In the genomic region with DNA sequence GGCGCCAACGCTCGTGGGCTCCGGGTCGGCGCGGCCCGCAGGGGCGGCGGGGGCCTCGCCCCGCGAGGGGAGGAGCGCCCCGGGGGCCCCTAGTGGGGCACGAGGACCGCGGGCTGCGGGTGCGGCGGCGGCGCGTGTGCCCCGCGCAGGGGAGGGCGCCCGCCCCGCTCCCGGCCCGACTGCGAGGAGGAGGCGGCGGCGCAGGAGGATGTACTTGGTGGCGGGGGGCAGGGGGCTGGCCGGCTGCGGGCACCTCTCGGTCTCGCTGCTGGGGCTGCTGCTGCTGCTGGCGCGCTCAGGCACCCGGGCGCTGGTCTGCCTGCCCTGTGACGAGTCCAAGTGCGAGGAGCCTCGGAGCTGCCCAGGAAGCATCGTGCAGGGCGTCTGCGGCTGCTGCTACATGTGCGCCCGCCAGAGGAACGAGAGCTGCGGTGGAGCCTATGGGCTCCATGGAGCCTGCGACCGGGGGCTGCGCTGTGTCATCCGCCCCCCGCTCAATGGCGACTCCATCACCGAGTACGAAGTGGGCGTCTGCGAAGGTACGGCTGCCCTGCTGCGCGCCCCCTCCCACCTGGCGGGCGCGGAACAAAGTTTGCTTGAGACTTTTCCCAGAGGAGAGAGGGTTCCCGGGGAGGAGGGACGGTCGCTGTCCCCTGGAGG, we compare ENCODE assay signal across 8 mouse cellular contexts. TPM values are rescaled to one million over a fixed set of nuclear protein-coding genes. Genes with fewer than 3 reads are reported as not detected.
DNase-seq lines count a peak whose midpoint lies in the region; ATAC-seq lines count a peak whose summit lies in the region.

No protein-coding gene starts in this region.

- peak overlapping the region; percentile 95 for H3K27ac ChIP-seq in intestine, embryonic 14.5 days (ENCODE audit: low read depth)
- H3K27ac ChIP-seq in limb, embryonic 15.5 days = peak overlapping the region; percentile 98
- peak overlapping the region; percentile 91 for H3K27ac ChIP-seq in midbrain, embryonic 14.5 days (replicated peaks; ENCODE audit: low read depth, low read length)

- no peaks in the 10 kb centered on the region for H3K36me3 ChIP-seq in intestine, embryonic 14.5 days (ENCODE audit: control insufficient read depth, insufficient read depth, low read length)
- H3K36me3 ChIP-seq in limb, embryonic 15.5 days = no peaks in the 10 kb centered on the region
- no peaks in the 10 kb centered on the region for H3K36me3 ChIP-seq in midbrain, embryonic 14.5 days (ENCODE audit: control insufficient read depth, insufficient read depth, low read length)

- peak overlapping the region; percentile 78 for H3K9ac ChIP-seq in intestine, embryonic 14.5 days (ENCODE audit: low read length)
- peak overlapping the region; percentile 78 for H3K9ac ChIP-seq in limb, embryonic 15.5 days
- H3K9ac ChIP-seq in midbrain, embryonic 14.5 days (replicated peaks; ENCODE audit: low read length) = peak overlapping the region; percentile 73

- peak overlapping the region; percentile 71 for H3K4me3 ChIP-seq in intestine, embryonic 14.5 days (ENCODE audit: low read depth, low read length)
- H3K4me3 ChIP-seq in limb, embryonic 15.5 days = peak overlapping the region; percentile 88
- H3K4me3 ChIP-seq in midbrain, embryonic 14.5 days (replicated peaks; ENCODE audit: low read depth, low read length) = peak overlapping the region; percentile 74

- WGBS in intestine, embryonic 14.5 days = under 1% methylated on average over 60 of the region's 73 CpGs
- 0% methylated on average over 39 of the region's 73 CpGs for WGBS in limb, embryonic 15.5 days
- under 1% methylated on average over 68 of the region's 73 CpGs for whole genome bisulfite sequencing in midbrain, embryonic 14.5 days

- H3K4me1 ChIP-seq in intestine, embryonic 14.5 days (replicated peaks; ENCODE audit: control insufficient read depth, insufficient read depth, low read length) = peaks cover 31% of the 10 kb centered on the region
- peaks cover 36% of the 10 kb centered on the region for H3K4me1 ChIP-seq in limb, embryonic 15.5 days
- peaks cover 21% of the 10 kb centered on the region for H3K4me1 ChIP-seq in midbrain, embryonic 14.5 days (ENCODE audit: control insufficient read depth, insufficient read depth, low read length)

- peak; percentile 49 for ATAC-seq in intestine, embryonic 14.5 days (replicated peaks; ENCODE audit: low FRiP score, low TSS enrichment, low read depth)
- ATAC-seq in limb, embryonic 15.5 days (ENCODE audit: insufficient number of reproducible peaks, low FRiP score, low TSS enrichment, low read depth) = peak; percentile 33
- ATAC-seq in midbrain, embryonic 14.5 days (ENCODE audit: low FRiP score, low TSS enrichment) = peak; percentile 57

- intact Hi-C loops in gastrocnemius, postnatal 14 days (cut with DNase I; ENCODE audit: low total_unique reads) = no loop called here

- no peaks in the 10 kb centered on the region for H3K27me3 ChIP-seq in intestine, embryonic 14.5 days (replicated peaks; ENCODE audit: control insufficient read depth, insufficient read depth, low read length)
- no peaks in the 10 kb centered on the region for H3K27me3 ChIP-seq in limb, embryonic 15.5 days
- no peaks in the 10 kb centered on the region for H3K27me3 ChIP-seq in midbrain, embryonic 14.5 days (ENCODE audit: control insufficient read depth, insufficient read depth, low read length)

- DNase-seq in kidney, adult 18-20 months = peak; percentile 65
- no peak for DNase-seq in kidney, adult 11 months
- peak; percentile 62 to 69 for DNase-seq in cerebellum, postnatal 10 days
- DNase-seq in gastrocnemius, postnatal 14 days = peak; percentile 42
- DNase-seq in intestine, embryonic 14.5 days (ENCODE audit: low spot score) = peak; percentile 83
- peak; percentile 79 for DNase-seq in midbrain, embryonic 14.5 days
- DNase-seq in spleen, postnatal 4 days (ENCODE audit: low spot score in 2 of 2) = peak; percentile 30 to 69

- H3K4me2 ChIP-seq in intestine, embryonic 14.5 days (ENCODE audit: low read length) = peak overlapping the region; percentile 93
- H3K4me2 ChIP-seq in limb, embryonic 15.5 days = peak overlapping the region; percentile 97
- peak overlapping the region; percentile 98 for H3K4me2 ChIP-seq in midbrain, embryonic 14.5 days (ENCODE audit: low read length)

- no peaks in the 10 kb centered on the region for H3K9me3 ChIP-seq in intestine, embryonic 14.5 days (ENCODE audit: control insufficient read depth, low read length)
- H3K9me3 ChIP-seq in limb, embryonic 15.5 days = no peaks in the 10 kb centered on the region
- no peaks in the 10 kb centered on the region for H3K9me3 ChIP-seq in midbrain, embryonic 14.5 days (ENCODE audit: control insufficient read depth, low read length)

RNA-seq across cellular contexts. Expression of a gene that starts 0.6 kb away (rescaled TPM):
- 10 to 100 TPM; 19.3 to 20.1 TPM for total RNA-seq in gastrocnemius, postnatal 14 days (2021)
- polyA plus RNA-seq in intestine, embryonic 14.5 days (2014; fragmentation: Nextera tagmentation; extraction: Ambion mirVana) = 6.1 and 6.9 TPM in 2 replicates
- polyA plus RNA-seq in limb, embryonic 15.5 days (2015; fragmentation: Nextera tagmentation; extraction: Ambion mirVana) = 5.3 and 7.0 TPM in 2 replicates
- 11.9 and 13.6 TPM in 2 replicates for polyA plus RNA-seq in midbrain, embryonic 14.5 days (2014; fragmentation: Nextera tagmentation; extraction: Ambion mirVana)
